Mouse (Mus musculus) kidney, embryonic 14.5 days (tissue): ENCODE data around the gene Capn5. TPM values are rescaled to one million over a fixed set of nuclear protein-coding genes. Genes with fewer than 3 reads are reported as not detected.

Source experiments
- ATAC-seq: fragments of 200-750 bp; cut with Nextera tagmentation; 2 replicates; pipeline ENCODE4 v1.8.0; 2017; ENCODE audit warnings: moderate number of reproducible peaks, mild to moderate bottlenecking, moderate TSS enrichment, moderate library complexity; ENCODE audit not compliant: low FRiP score, low TSS enrichment
- H3K27ac ChIP-seq: fragments of 300-500 bp; sonication (generic); 2 replicates; pipeline ENCODE4 v1.5.1; 2014; ENCODE audit warnings: low read depth, mild to moderate bottlenecking, low read length, moderate library complexity, mixed read lengths
- H3K27me3 ChIP-seq: fragments of 300-500 bp; sonication (generic); 2 replicates; pipeline ENCODE4 v1.6.1; 2014; ENCODE audit warnings: mild to moderate bottlenecking, low read length; ENCODE audit not compliant: control insufficient read depth, insufficient read depth
- H3K36me3 ChIP-seq: fragments of 300-500 bp; sonication (generic); 2 replicates; pipeline ENCODE4 v1.6.1; 2014; ENCODE audit warnings: low read length, mixed read lengths; ENCODE audit not compliant: control insufficient read depth, insufficient read depth
- H3K4me1 ChIP-seq: fragments of 300-500 bp; sonication (generic); 2 replicates; pipeline ENCODE4 v1.6.1; 2014; ENCODE audit warnings: low read length, mixed read lengths; ENCODE audit not compliant: control insufficient read depth, insufficient read depth
- H3K4me2 ChIP-seq: fragments of 300-500 bp; sonication (generic); replicated peaks from 2 replicates; pipeline ENCODE4 v1.6.1; 2014; ENCODE audit warnings: low read depth, mild to moderate bottlenecking, low read length
- H3K4me3 ChIP-seq: fragments of 300-500 bp; sonication (generic); 2 replicates; pipeline ENCODE4 v1.5.1; 2014; ENCODE audit warnings: mild to moderate bottlenecking, low read length
- H3K9ac ChIP-seq: fragments of 300-500 bp; sonication (generic); 2 replicates; pipeline ENCODE4 v1.6.1; 2014; ENCODE audit warnings: low read depth, mild to moderate bottlenecking, low read length, moderate library complexity
- H3K9me3 ChIP-seq: fragments of 300-500 bp; sonication (generic); 2 replicates; pipeline ENCODE4 v1.6.1; 2016; ENCODE audit warnings: low read length; ENCODE audit not compliant: control insufficient read depth
- WGBS: fragments of 180-500 bp; shearing (Covaris S2); extraction: QIAGEN DNeasy Blood & Tissue Kit; methylation state at CpG from one replicate; pipeline ENCODE4 v1.1.7; 2014; 5-methylcytosine and 5-hydroxymethylcytosine counted together
- polyA plus RNA-seq: library from polyadenylated mRNA; unstranded; fragments of >200 nt; fragmentation: Nextera tagmentation; extraction: Ambion mirVana; gene quantifications from 2 replicates; pipeline ENCODE4 v1.2.1, GENCODE M21; 2014

The Capn5 gene
- polyA plus RNA-seq, 1 experiment from 2014 or later = 10.4 TPM

DNA sequence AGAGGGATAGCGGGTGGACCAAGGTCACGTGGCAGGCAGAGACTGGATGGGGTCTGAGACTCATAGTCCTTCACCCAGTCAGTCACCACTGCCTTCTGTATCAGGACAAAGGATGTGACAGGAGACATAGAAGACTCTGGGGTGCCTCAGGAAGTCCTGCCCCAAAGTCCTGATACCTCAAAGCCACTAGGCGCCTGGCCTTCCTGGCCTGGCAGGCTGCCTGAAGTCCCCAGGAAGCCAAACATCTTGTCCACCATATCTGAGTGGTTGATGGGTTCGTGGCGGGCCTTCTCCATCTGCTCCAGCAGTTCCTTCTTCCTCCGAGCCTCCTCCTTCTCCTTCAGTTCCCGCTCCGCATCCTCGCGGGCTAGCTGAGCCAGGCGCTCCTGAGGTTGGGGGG is 100.6 kb downstream of the Capn5 start:
- H3K4me3 ChIP-seq = no peak overlapping the region
- H3K4me1 ChIP-seq = no peaks in the 10 kb centered on the region
- no peak overlapping the region for H3K27ac ChIP-seq
- no peaks in the 10 kb centered on the region for H3K9me3 ChIP-seq
- 88% methylated on average over 11 of the region's 11 CpGs for WGBS
- ATAC-seq = no peak
- peaks cover 2% of the 10 kb centered on the region; the same call in 1 of the 2 replicates for H3K36me3 ChIP-seq
- no peak overlapping the region for H3K4me2 ChIP-seq
- H3K27me3 ChIP-seq = no peaks in the 10 kb centered on the region
- no peak overlapping the region for H3K9ac ChIP-seq

DNA sequence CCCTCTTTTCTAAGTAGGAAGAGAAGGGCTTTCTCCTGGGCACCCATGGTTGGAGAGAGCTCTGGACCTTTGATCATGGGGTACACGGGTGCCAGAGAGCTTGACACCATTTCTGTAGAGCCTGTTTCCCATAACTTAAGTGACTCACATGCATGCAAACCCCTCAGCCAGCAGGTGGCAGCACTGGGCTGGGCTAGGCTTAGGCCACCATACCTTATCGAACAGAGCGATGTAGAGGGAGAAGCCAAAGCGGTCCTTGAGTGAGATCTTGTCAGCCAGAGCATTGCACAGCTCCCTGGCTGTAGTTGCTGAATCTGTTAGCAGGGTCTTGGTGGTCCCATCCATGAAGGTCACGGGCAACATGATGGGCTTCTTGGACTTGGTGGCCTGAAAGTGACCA is 106.5 kb downstream of the Capn5 start:
- no peak overlapping the region for H3K4me2 ChIP-seq
- peak; percentile 61; the same call in 1 of the 2 replicates for ATAC-seq

More for the DNA sequence above, 106.5 kb downstream of the Capn5 start:
- Histone ChIP-seq H3K4me1 (no peaks in the 10 kb centered on the region), H3K27ac (no peak overlapping the region), H3K36me3 (no peaks in the 10 kb centered on the region), H3K9me3 (no peaks in the 10 kb centered on the region), H3K27me3 (no peaks in the 10 kb centered on the region), H3K9ac (no peak overlapping the region), H3K4me3 (no peak overlapping the region)
- 32% methylated on average over 5 of the region's 5 CpGs for WGBS

Other genes with a start within 250 kb of the Capn5 start
- 7.9 and 15.4 TPM in 2 replicates for gene Myo7a, start 58.8 kb downstream of the Capn5 start, polyA plus RNA-seq
- gene Omp, start 32.8 kb downstream of the Capn5 start, polyA plus RNA-seq = 0.20 and 0.51 TPM in 2 replicates
- gene B3gnt6, start 21.2 kb upstream of the Capn5 start, polyA plus RNA-seq = 0.15 TPM in 1 of 2 replicates, not detected in the other
- 25.6 and 27.4 TPM in 2 replicates for gene Acer3, start 142.9 kb upstream of the Capn5 start, polyA plus RNA-seq
- 12.6 and 12.7 TPM in 2 replicates for gene Tsku, start 183.1 kb upstream of the Capn5 start, polyA plus RNA-seq